Mouse (Mus musculus): ENCODE measurements around the gene Anp32b. TPM values are rescaled to one million over a fixed set of nuclear protein-coding genes. Genes with fewer than 3 reads are reported as not detected.
A peak's percentile ranks its signal among the peaks of the same experiment; 100 is the strongest.

Anp32b gene
- total and polyA plus RNA-seq, 3 experiments: 9.5 to 57.8 (median 53.5) TPM

GRCm38 (mm10) chr4:46451240-46451757 is 597 bp downstream of the Anp32b start:
- Histone ChIP-seq H3K9ac (ENCODE audit: low read depth, low read length) (peak overlapping the region; percentile 93), H3K27ac (peak overlapping the region; percentile 87), H3K4me3 (peak overlapping the region; percentile 95), H3K36me3 (ENCODE audit: control insufficient read depth, insufficient read depth, low read length) (no peaks in the 10 kb centered on the region), H3K27me3 (ENCODE audit: control insufficient read depth, insufficient read depth, low read length) (no peaks in the 10 kb centered on the region), H3K4me1 (ENCODE audit: control insufficient read depth, insufficient read depth, low read length) (peaks cover 8% of the 10 kb centered on the region), H3K79me2 (replicated peaks; ENCODE audit: control insufficient read depth, insufficient read depth, low read length) (peaks cover 4% of the 10 kb centered on the region)
- TF ChIP-seq EP300 (IDR thresholded peaks at IDR 0.05; ENCODE audit: insufficient read depth, low read depth, low read length) (no peak), CTCF (IDR thresholded peaks at IDR 0.05) (no peak), POLR2A (IDR thresholded peaks at IDR 0.05; ENCODE audit: insufficient read depth, low read depth, low read length) (no peak)
- peak; percentile 89 to 90 for DNase-seq
- intact Hi-C loops (cut with DNase I): loop anchor here (5.0 to 10.0 kb wide), 2 partner anchors 146 to 254 kb away; partner anchors contain the start of gene Xpa
- under 1% methylated on average over 64 of the region's 70 CpGs for WGBS

DNA sequence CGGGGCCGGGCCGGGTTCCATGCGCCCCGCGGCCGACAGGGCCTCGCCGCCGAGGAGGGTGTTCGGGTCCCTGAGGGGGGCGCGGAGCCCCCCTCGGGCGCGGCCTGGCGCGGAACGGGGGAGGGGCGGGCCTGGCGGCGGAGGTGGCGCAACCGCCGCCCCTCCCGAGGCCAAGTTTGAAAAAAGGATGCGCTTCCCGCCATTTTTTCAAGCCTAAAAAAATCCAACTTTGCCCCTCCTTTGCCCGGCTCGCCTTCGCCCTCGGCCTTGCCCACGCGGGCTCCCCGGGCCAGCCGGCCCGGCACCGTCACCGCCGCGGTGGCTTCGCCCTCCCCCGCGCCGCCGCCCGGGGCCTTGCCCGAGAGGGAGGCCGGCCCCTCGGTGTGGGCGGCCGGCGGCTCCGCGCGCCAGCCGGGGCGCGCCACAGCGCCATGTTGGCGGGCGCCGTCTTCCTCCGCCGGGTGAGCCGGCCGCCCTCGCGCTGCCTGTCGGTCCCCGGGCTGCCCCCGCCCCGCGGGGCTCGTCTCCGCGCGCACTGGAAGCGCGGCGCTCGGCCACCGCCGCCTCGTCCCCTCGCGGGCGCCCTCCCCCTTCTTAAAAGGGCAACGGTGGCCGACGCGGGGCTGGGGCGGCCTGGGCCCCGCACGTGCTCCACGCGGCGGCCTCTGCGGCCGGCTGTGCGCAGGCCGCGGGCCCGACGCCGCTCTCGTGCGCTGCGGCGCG is 1.2 kb downstream of the Anp32b start:
- peak overlapping the region; percentile 93 for H3K9ac ChIP-seq (ENCODE audit: low read depth, low read length)
- no peaks in the 10 kb centered on the region for H3K36me3 ChIP-seq (ENCODE audit: control insufficient read depth, insufficient read depth, low read length)
- peaks cover 8% of the 10 kb centered on the region for H3K4me1 ChIP-seq (ENCODE audit: control insufficient read depth, insufficient read depth, low read length)
- under 1% methylated on average over 100 of the region's 111 CpGs for WGBS
- no peaks in the 10 kb centered on the region for H3K27me3 ChIP-seq (ENCODE audit: control insufficient read depth, insufficient read depth, low read length)
- intact Hi-C loops (cut with DNase I): loop anchor here (2.0 to 10.0 kb wide), 4 partner anchors 33 to 255 kb away; partner anchors contain the start of genes Trmo and Xpa
- peak overlapping the region; percentile 95 for H3K4me3 ChIP-seq
- H3K27ac ChIP-seq: peak overlapping the region; percentile 87
- peak; percentile 86 to 89 for DNase-seq
- TF ChIP-seq EP300 (IDR thresholded peaks at IDR 0.05; ENCODE audit: insufficient read depth, low read depth, low read length) (no peak), POLR2A (IDR thresholded peaks at IDR 0.05; ENCODE audit: insufficient read depth, low read depth, low read length) (no peak), CTCF (IDR thresholded peaks at IDR 0.05) (no peak)
- H3K79me2 ChIP-seq (replicated peaks; ENCODE audit: control insufficient read depth, insufficient read depth, low read length): peaks cover 4% of the 10 kb centered on the region

GRCm38 (mm10) chr4:46452481-46452850 is 1.8 kb downstream of the Anp32b start:
- Histone ChIP-seq H3K79me2 (replicated peaks; ENCODE audit: control insufficient read depth, insufficient read depth, low read length) (peaks cover 4% of the 10 kb centered on the region), H3K27ac (peak overlapping the region; percentile 87)

DNA sequence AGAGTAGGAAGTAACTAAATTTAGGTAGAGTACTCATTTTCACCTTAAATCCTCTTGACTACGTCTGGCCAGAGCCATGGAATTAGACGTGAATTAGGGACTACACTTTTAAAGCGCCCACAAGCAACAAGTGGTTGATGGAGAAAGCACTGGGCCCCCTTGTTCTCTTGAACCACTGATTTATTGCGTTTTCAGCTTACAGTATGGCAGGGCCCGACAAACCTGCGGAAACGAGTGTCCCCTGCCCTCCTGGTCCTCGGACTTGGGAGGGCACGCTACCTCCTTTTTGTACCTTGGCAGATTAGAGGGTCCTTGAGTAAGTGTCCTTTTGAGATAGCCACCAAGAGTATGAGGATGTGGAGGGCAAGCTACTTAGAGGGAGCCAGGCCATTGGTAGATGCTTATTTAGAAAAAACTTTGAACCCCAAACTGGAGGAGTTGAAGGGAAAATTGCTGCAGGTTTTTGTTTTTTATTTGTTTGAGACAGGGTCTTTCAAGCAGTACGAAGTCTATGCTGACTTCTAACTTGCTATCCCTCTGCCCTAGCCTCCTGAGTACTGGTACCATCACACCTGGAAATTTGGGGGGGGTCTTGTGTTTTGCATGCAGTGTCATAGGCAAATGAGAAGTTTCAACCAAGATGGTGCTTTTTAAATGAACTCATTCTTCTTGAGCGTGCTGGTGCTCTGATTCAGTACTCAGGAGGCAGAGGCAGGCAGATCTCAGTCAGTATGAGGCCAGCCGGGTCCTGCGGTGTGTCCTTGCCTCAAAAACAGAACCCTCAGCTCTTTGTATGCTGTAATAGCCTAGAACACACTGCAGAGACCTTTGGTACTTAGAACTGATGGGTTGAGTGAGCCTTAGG is 2.4 kb downstream of the Anp32b start:
- Histone ChIP-seq H3K27me3 (ENCODE audit: control insufficient read depth, insufficient read depth, low read length) (no peaks in the 10 kb centered on the region), H3K36me3 (ENCODE audit: control insufficient read depth, insufficient read depth, low read length) (peaks cover 4% of the 10 kb centered on the region; the same call in 1 of the 2 replicates), H3K79me2 (replicated peaks; ENCODE audit: control insufficient read depth, insufficient read depth, low read length) (peaks cover 7% of the 10 kb centered on the region), H3K9ac (ENCODE audit: low read depth, low read length) (no peak overlapping the region), H3K27ac (peak overlapping the region; percentile 87), H3K4me3 (peak overlapping the region; percentile 95), H3K4me1 (ENCODE audit: control insufficient read depth, insufficient read depth, low read length) (peaks cover 9% of the 10 kb centered on the region)
- WGBS: 51% methylated on average over 13 of the region's 13 CpGs
- TF ChIP-seq CTCF (IDR thresholded peaks at IDR 0.05) (no peak), POLR2A (IDR thresholded peaks at IDR 0.05; ENCODE audit: insufficient read depth, low read depth, low read length) (no peak), EP300 (IDR thresholded peaks at IDR 0.05; ENCODE audit: insufficient read depth, low read depth, low read length) (no peak)
- DNase-seq: peak in 1 of 2 experiments; percentile 24
- intact Hi-C loops (cut with DNase I): loop anchor here (2.0 to 10.0 kb wide), 4 partner anchors 32 to 256 kb away; partner anchors contain the start of genes Trmo and Xpa

More at GRCm38 (mm10) chr4:46452481-46452850, 1.8 kb downstream of the Anp32b start:
- no peaks in the 10 kb centered on the region for H3K27me3 ChIP-seq (ENCODE audit: control insufficient read depth, insufficient read depth, low read length)
- peak overlapping the region; percentile 95 for H3K4me3 ChIP-seq
- 4% methylated on average over 19 of the region's 19 CpGs for WGBS
- H3K4me1 ChIP-seq (ENCODE audit: control insufficient read depth, insufficient read depth, low read length): peaks cover 8% of the 10 kb centered on the region
- TF ChIP-seq CTCF (IDR thresholded peaks at IDR 0.05): no peak
- no peak for TF ChIP-seq EP300 (IDR thresholded peaks at IDR 0.05; ENCODE audit: insufficient read depth, low read depth, low read length)
- no peak for TF ChIP-seq POLR2A (IDR thresholded peaks at IDR 0.05; ENCODE audit: insufficient read depth, low read depth, low read length)
- intact Hi-C loops (cut with DNase I): loop anchor here (2.0 to 10.0 kb wide), 4 partner anchors 32 to 255 kb away; partner anchors contain the start of genes Trmo and Xpa
- no peaks in the 10 kb centered on the region for H3K36me3 ChIP-seq (ENCODE audit: control insufficient read depth, insufficient read depth, low read length)
- DNase-seq: peak; percentile 65 to 70
- peak overlapping the region; percentile 93 for H3K9ac ChIP-seq (ENCODE audit: low read depth, low read length)

GRCm38 (mm10) chr4:46454097-46454864 is 3.6 kb downstream of the Anp32b start:
- TF ChIP-seq CTCF (IDR thresholded peaks at IDR 0.05): no peak
- TF ChIP-seq POLR2A (IDR thresholded peaks at IDR 0.05; ENCODE audit: insufficient read depth, low read depth, low read length): no peak
- TF ChIP-seq EP300 (IDR thresholded peaks at IDR 0.05; ENCODE audit: insufficient read depth, low read depth, low read length): no peak
- H3K27ac ChIP-seq: no peak overlapping the region
- no peak overlapping the region for H3K4me3 ChIP-seq
- DNase-seq: no peak
- H3K4me1 ChIP-seq (ENCODE audit: control insufficient read depth, insufficient read depth, low read length): peaks cover 12% of the 10 kb centered on the region
- no peaks in the 10 kb centered on the region for H3K27me3 ChIP-seq (ENCODE audit: control insufficient read depth, insufficient read depth, low read length)
- 74% methylated on average over 5 of the region's 5 CpGs for WGBS
- peaks cover 4% of the 10 kb centered on the region; the same call in 1 of the 2 replicates for H3K36me3 ChIP-seq (ENCODE audit: control insufficient read depth, insufficient read depth, low read length)
- peaks cover 7% of the 10 kb centered on the region for H3K79me2 ChIP-seq (replicated peaks; ENCODE audit: control insufficient read depth, insufficient read depth, low read length)
- intact Hi-C loops (cut with DNase I): loop anchor here (5.0 to 10.0 kb wide), 2 partner anchors 149 to 257 kb away; partner anchors contain the start of gene Xpa
- H3K9ac ChIP-seq (ENCODE audit: low read depth, low read length): no peak overlapping the region
